Mouse (Mus musculus): ENCODE results near the gene Myl6b. TPM values are rescaled to one million over a fixed set of nuclear protein-coding genes. Genes with fewer than 3 reads are reported as not detected.

Gene Myl6b
- polyA plus RNA-seq, 1 experiment from 2014 or later, result 7.1 TPM

DNA sequence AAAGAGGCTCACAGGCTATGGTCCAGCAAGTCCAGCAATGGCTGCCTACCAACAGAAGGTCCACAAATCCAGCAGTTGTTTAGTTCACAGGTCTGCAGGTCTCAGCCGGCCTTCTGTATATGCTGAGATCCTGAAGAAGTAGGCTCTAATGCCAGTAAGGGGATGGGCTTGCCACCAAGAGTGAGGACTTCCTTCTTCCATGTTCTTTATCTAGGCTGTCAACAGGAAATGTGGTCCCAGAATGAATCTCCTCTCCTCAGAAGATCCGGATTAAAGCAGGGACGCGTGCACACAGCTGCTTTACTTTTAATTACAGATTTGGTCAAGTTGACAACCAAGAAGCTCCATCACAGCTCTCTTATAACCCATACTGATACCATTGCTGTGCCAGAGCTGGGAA, 53.1 kb downstream of the Myl6b start:
- Histone ChIP-seq H3K27ac (ENCODE audit: low read depth, low read length) (no peak overlapping the region), H3K4me1 (ENCODE audit: control insufficient read depth, insufficient read depth, low read depth, low read length) (no peaks in the 10 kb centered on the region), H3K27me3 (replicated peaks; ENCODE audit: control insufficient read depth, insufficient read depth, low read length) (no peaks in the 10 kb centered on the region), H3K9ac (ENCODE audit: low read depth, low read length) (no peak overlapping the region), H3K4me2 (ENCODE audit: low read length) (no peak overlapping the region), H3K4me3 (ENCODE audit: low read length) (no peak overlapping the region), H3K9me3 (ENCODE audit: control insufficient read depth, low read length) (no peaks in the 10 kb centered on the region), H3K36me3 (ENCODE audit: control insufficient read depth, insufficient read depth, low read length) (peaks cover 5% of the 10 kb centered on the region; the same call in 1 of the 2 replicates)
- WGBS, result 93% methylated on average over 4 of the region's 4 CpGs
- no peak for ATAC-seq

DNA sequence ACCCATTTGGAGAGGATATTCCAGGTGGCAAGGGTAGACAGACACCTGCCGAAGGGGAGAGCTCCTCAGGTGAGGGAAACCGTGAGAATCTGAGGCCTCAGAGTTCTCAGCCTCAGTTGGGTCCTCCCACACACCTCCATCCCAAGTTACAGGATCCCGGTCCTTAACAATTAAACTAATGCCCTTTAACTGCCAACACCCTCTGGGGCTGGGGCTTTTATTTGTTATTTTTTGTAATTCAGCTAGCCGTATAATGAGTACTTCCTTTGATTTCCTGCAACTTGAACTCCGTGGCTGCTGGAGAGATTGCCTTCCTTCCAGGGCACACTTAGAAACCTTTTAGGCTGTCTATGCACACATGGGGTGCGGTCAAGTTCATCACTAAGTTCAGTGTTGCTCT, 54.1 kb downstream of the Myl6b start:
- Histone ChIP-seq H3K9ac (ENCODE audit: low read depth, low read length) (no peak overlapping the region), H3K27ac (ENCODE audit: low read depth, low read length) (no peak overlapping the region), H3K4me2 (ENCODE audit: low read length) (no peak overlapping the region), H3K4me1 (ENCODE audit: control insufficient read depth, insufficient read depth, low read depth, low read length) (no peaks in the 10 kb centered on the region), H3K4me3 (ENCODE audit: low read length) (no peak overlapping the region), H3K9me3 (ENCODE audit: control insufficient read depth, low read length) (no peaks in the 10 kb centered on the region), H3K36me3 (ENCODE audit: control insufficient read depth, insufficient read depth, low read length) (peaks cover 8% of the 10 kb centered on the region; the same call in 1 of the 2 replicates), H3K27me3 (replicated peaks; ENCODE audit: control insufficient read depth, insufficient read depth, low read length) (no peaks in the 10 kb centered on the region)
- WGBS, result 77% methylated on average over 6 of the region's 6 CpGs
- no peak for ATAC-seq

Small RNA genes within 50 kb of the gene (microRNA-seq; reads per million reads assigned to microRNA genes)
- not detected for gene Mir6916
- 1.0 reads per million for gene Mir8105

Other genes with a start within 250 kb of the Myl6b start
- 0.11 TPM in 1 of 2 replicates, not detected in the other for gene Apon, start 244.6 kb downstream of the Myl6b start, polyA plus RNA-seq (2015; fragmentation: Nextera tagmentation; extraction: Ambion mirVana)
- 0.24 TPM in 1 of 2 replicates, not detected in the other for gene Apof, start 230.0 kb downstream of the Myl6b start, polyA plus RNA-seq (2015; fragmentation: Nextera tagmentation; extraction: Ambion mirVana)
- gene Stat2, start 228.1 kb downstream of the Myl6b start, polyA plus RNA-seq (2015; fragmentation: Nextera tagmentation; extraction: Ambion mirVana), result 19.3 and 22.2 TPM in 2 replicates
- 0.22 and 0.73 TPM in 2 replicates for gene Il23a, start 199.9 kb downstream of the Myl6b start, polyA plus RNA-seq (2015; fragmentation: Nextera tagmentation; extraction: Ambion mirVana)
- 18.2 and 20.9 TPM in 2 replicates for gene Pan2, start 195.3 kb downstream of the Myl6b start, polyA plus RNA-seq (2015; fragmentation: Nextera tagmentation; extraction: Ambion mirVana)
- 196 and 202 TPM in 2 replicates for gene Cnpy2, start 176.2 kb downstream of the Myl6b start, polyA plus RNA-seq (2015; fragmentation: Nextera tagmentation; extraction: Ambion mirVana)
- 303 and 314 TPM in 2 replicates for gene Cs, start 161.0 kb downstream of the Myl6b start, polyA plus RNA-seq (2015; fragmentation: Nextera tagmentation; extraction: Ambion mirVana)
- 11.4 and 32.3 TPM in 2 replicates for gene Coq10a, start 129.7 kb downstream of the Myl6b start, polyA plus RNA-seq (2015; fragmentation: Nextera tagmentation; extraction: Ambion mirVana)
- 9.9 and 12.1 TPM in 2 replicates for gene Ankrd52, start 121.6 kb downstream of the Myl6b start, polyA plus RNA-seq (2015; fragmentation: Nextera tagmentation; extraction: Ambion mirVana)
- 0.36 and 0.41 TPM in 2 replicates for gene Slc39a5, start 97.5 kb downstream of the Myl6b start, polyA plus RNA-seq (2015; fragmentation: Nextera tagmentation; extraction: Ambion mirVana)
- gene Nabp2, start 87.2 kb downstream of the Myl6b start, polyA plus RNA-seq (2015; fragmentation: Nextera tagmentation; extraction: Ambion mirVana), result 126 and 150 TPM in 2 replicates
- 96.7 and 98.3 TPM in 2 replicates for gene Rnf41, start 87.0 kb downstream of the Myl6b start, polyA plus RNA-seq (2015; fragmentation: Nextera tagmentation; extraction: Ambion mirVana)
- gene Smarcc2, start 39.4 kb downstream of the Myl6b start, polyA plus RNA-seq (2015; fragmentation: Nextera tagmentation; extraction: Ambion mirVana), result 136 and 168 TPM in 2 replicates
- gene Myl6, start 4.5 kb downstream of the Myl6b start, polyA plus RNA-seq (2015; fragmentation: Nextera tagmentation; extraction: Ambion mirVana), result 946 and 1,028 TPM in 2 replicates
- gene Esyt1, start 27.2 kb upstream of the Myl6b start, polyA plus RNA-seq (2015; fragmentation: Nextera tagmentation; extraction: Ambion mirVana), result 13.5 and 16.6 TPM in 2 replicates
- 16.7 and 17.0 TPM in 2 replicates for gene Zc3h10, start 49.1 kb upstream of the Myl6b start, polyA plus RNA-seq (2015; fragmentation: Nextera tagmentation; extraction: Ambion mirVana)
- gene Rpl41, start 50.6 kb upstream of the Myl6b start, polyA plus RNA-seq (2015; fragmentation: Nextera tagmentation; extraction: Ambion mirVana), result 2,004 and 2,091 TPM in 2 replicates
- 128 and 130 TPM in 2 replicates for gene Pa2g4, start 67.3 kb upstream of the Myl6b start, polyA plus RNA-seq (2015; fragmentation: Nextera tagmentation; extraction: Ambion mirVana)
- 1.3 and 1.6 TPM in 2 replicates for gene Erbb3, start 91.0 kb upstream of the Myl6b start, polyA plus RNA-seq (2015; fragmentation: Nextera tagmentation; extraction: Ambion mirVana)
- gene Rps26, start 128.1 kb upstream of the Myl6b start, polyA plus RNA-seq (2015; fragmentation: Nextera tagmentation; extraction: Ambion mirVana), result 296 and 313 TPM in 2 replicates
- gene Ikzf4, start 147.3 kb upstream of the Myl6b start, polyA plus RNA-seq (2015; fragmentation: Nextera tagmentation; extraction: Ambion mirVana), result 15.3 and 18.9 TPM in 2 replicates
- 14.9 and 16.1 TPM in 2 replicates for gene Suox, start 175.4 kb upstream of the Myl6b start, polyA plus RNA-seq (2015; fragmentation: Nextera tagmentation; extraction: Ambion mirVana)
- gene Rab5b, start 197.6 kb upstream of the Myl6b start, polyA plus RNA-seq (2015; fragmentation: Nextera tagmentation; extraction: Ambion mirVana), result 118 and 130 TPM in 2 replicates
- gene Pmel, start 205.5 kb upstream of the Myl6b start, polyA plus RNA-seq (2015; fragmentation: Nextera tagmentation; extraction: Ambion mirVana), result 0.83 and 0.97 TPM in 2 replicates
- gene Cdk2, start 206.3 kb upstream of the Myl6b start, polyA plus RNA-seq (2015; fragmentation: Nextera tagmentation; extraction: Ambion mirVana), result 18.3 and 24.2 TPM in 2 replicates
- gene Dgka, start 246.2 kb upstream of the Myl6b start, polyA plus RNA-seq (2015; fragmentation: Nextera tagmentation; extraction: Ambion mirVana), result 7.4 and 8.8 TPM in 2 replicates
- 40.8 and 46.3 TPM in 2 replicates for gene Pym1, start 249.2 kb upstream of the Myl6b start, polyA plus RNA-seq (2015; fragmentation: Nextera tagmentation; extraction: Ambion mirVana)

All from hindbrain, embryonic 16.5 days (tissue).